Mouse (Mus musculus) ES-E14 (cell line): ENCODE data around the gene Trmt5. TPM values are rescaled to one million over a fixed set of nuclear protein-coding genes. Genes with fewer than 3 reads are reported as not detected.

Experiments
- DNase-seq: peaks from one replicate; pipeline ENCODE4 v3.0.0-alpha.2; 2013; ENCODE audit warnings: low read depth, low spot score
- H3K27ac ChIP-seq: 2 replicates; pipeline ENCODE4 v1.5.1; 2012; ENCODE audit warnings: low read depth, mild to moderate bottlenecking, low read length, moderate library complexity, mixed read lengths; ENCODE audit not compliant: poor library complexity, insufficient read depth, severe bottlenecking
- H3K36me3 ChIP-seq: 2 replicates; pipeline ENCODE4 v1.6.1; 2012; ENCODE audit warnings: mild to moderate bottlenecking, low read length, moderate library complexity, mixed read lengths; ENCODE audit not compliant: control insufficient read depth, poor library complexity, insufficient read depth, severe bottlenecking
- H3K4me1 ChIP-seq, 2 experiments: fragments of 150-350 bp in 1 of 2; sonication (generic) in 1 of 2; 2 replicates each; pipeline ENCODE4 v1.6.1; 2012; ENCODE audit warnings: low read length in 2 of 2, mild to moderate bottlenecking in 1 of 2, mixed read lengths in 1 of 2; ENCODE audit not compliant: control insufficient read depth in 2 of 2, insufficient read depth in 2 of 2, poor library complexity in 1 of 2
- H3K4me3 ChIP-seq, 2 experiments: fragments of 150-350 bp in 1 of 2; sonication (generic) in 1 of 2; 2 replicates each; pipeline ENCODE4 v1.5.1; 2012; ENCODE audit warnings: low read length in 2 of 2, low read depth in 1 of 2, mild to moderate bottlenecking in 1 of 2, mixed read lengths in 1 of 2; ENCODE audit not compliant: insufficient read depth in 1 of 2, poor library complexity in 1 of 2, severe bottlenecking in 1 of 2
- H3K9ac ChIP-seq: 2 replicates; pipeline ENCODE4 v1.6.1; 2012; ENCODE audit warnings: low read depth, mild to moderate bottlenecking, low read length, mixed read lengths; ENCODE audit not compliant: poor library complexity, insufficient read depth, severe bottlenecking
- H3K9me3 ChIP-seq: fragments of 150-350 bp; sonication (generic); 2 replicates; pipeline ENCODE4 v1.6.1; 2012; ENCODE audit warnings: low read depth, mild to moderate bottlenecking, low read length; ENCODE audit not compliant: control insufficient read depth, insufficient read depth
- CHD2 ChIP-seq: IDR thresholded peaks from 2 replicates; pipeline ENCODE4 v1.6.1; 2014; ENCODE audit warnings: mild to moderate bottlenecking, low read depth, low read length, inconsistent platforms
- HCFC1 ChIP-seq: IDR thresholded peaks from 2 replicates; pipeline ENCODE4 v1.6.1; 2012; ENCODE audit warnings: low read length, inconsistent platforms, borderline replicate concordance; ENCODE audit not compliant: insufficient read depth
- MAFK ChIP-seq: IDR thresholded peaks from 2 replicates; pipeline ENCODE4 v1.6.1; 2014; ENCODE audit warnings: mild to moderate bottlenecking, low read depth, low read length, inconsistent platforms; ENCODE audit not compliant: insufficient read depth
- ZC3H11A ChIP-seq: IDR thresholded peaks from 2 replicates; pipeline ENCODE4 v1.6.1; 2012; ENCODE audit warnings: low read depth, mild to moderate bottlenecking, inconsistent platforms, low read length, borderline replicate concordance
- ZNF384 ChIP-seq: IDR thresholded peaks from 2 replicates; pipeline ENCODE4 v1.6.1; 2012; ENCODE audit warnings: low read depth, low read length, inconsistent platforms
- in situ Hi-C, 2 experiments: fragments of 600-800 bp; cut with MboI; formaldehyde crosslinking; loops; one replicate each; pipeline ENCODE4 v1.15.1; 2025; ENCODE audit warnings: low sequenced_read_pairs in 2 of 2, inconsistent platforms in 1 of 2; ENCODE audit not compliant: unreplicated experiment in 2 of 2
- total RNA-seq: library from RNA; depleted of rRNA; stranded (reverse); fragments of 300-350 nt; gene quantifications from 2 replicates; pipeline ENCODE4 v1.2.3, GENCODE M21; 2012

Trmt5 gene
- total RNA-seq, 1 experiment: 31.4 TPM

- in situ Hi-C loops: no loop called here
- no peak for TF ChIP-seq MAFK
- no peak for TF ChIP-seq ZNF384
- no peak for TF ChIP-seq HCFC1
- no peak for TF ChIP-seq CHD2
- TF ChIP-seq ZC3H11A: no peak
- no peaks in the 10 kb centered on the region for H3K4me1 ChIP-seq
These were observed 42.1 kb upstream of the Trmt5 start for GRCm38 (mm10) chr12:73328448-73329167.

GRCm38 (mm10) chr12:73327381-73327780 is 40.9 kb upstream of the Trmt5 start:
- Histone ChIP-seq H3K9me3 (no peaks in the 10 kb centered on the region), H3K4me3 (no peak overlapping the region), H3K4me1 (no peaks in the 10 kb centered on the region), H3K9ac (no peak overlapping the region), H3K36me3 (0 out of 2 replicates have a peak, but pooled peaks cover 2% of the 10 kb centered on the region), H3K27ac (no peak overlapping the region)
- TF ChIP-seq ZNF384 (no peak), HCFC1 (no peak)
- DNase-seq: no peak
- in situ Hi-C loops: no loop called here

More at GRCm38 (mm10) chr12:73328448-73329167, 42.1 kb upstream of the Trmt5 start:
- Histone ChIP-seq H3K4me3 (no peak overlapping the region), H3K9me3 (no peaks in the 10 kb centered on the region), H3K27ac (no peak overlapping the region), H3K36me3 (0 out of 2 replicates have a peak, but pooled peaks cover 2% of the 10 kb centered on the region), H3K9ac (no peak overlapping the region)
- no peak for DNase-seq

GRCm38 (mm10) chr12:73325617-73326016 is 39.1 kb upstream of the Trmt5 start:
- Histone ChIP-seq H3K36me3 (0 out of 2 replicates have a peak, but pooled peaks cover 2% of the 10 kb centered on the region), H3K4me1 (no peaks in the 10 kb centered on the region), H3K9ac (no peak overlapping the region), H3K9me3 (no peaks in the 10 kb centered on the region), H3K4me3 (no peak overlapping the region), H3K27ac (no peak overlapping the region)
- no peak for DNase-seq
- in situ Hi-C loops: no loop called here
- TF ChIP-seq HCFC1: no peak
- TF ChIP-seq CHD2: no peak
- no peak for TF ChIP-seq ZC3H11A
- TF ChIP-seq ZNF384: no peak
- TF ChIP-seq MAFK: no peak

GRCm38 (mm10) chr12:73325181-73325580 is 38.7 kb upstream of the Trmt5 start:
- DNase-seq: no peak
- no peak overlapping the region for H3K9ac ChIP-seq
- in situ Hi-C loops: no loop called here
- no peaks in the 10 kb centered on the region for H3K9me3 ChIP-seq
- TF ChIP-seq MAFK (no peak), CHD2 (no peak)
- 0 out of 2 replicates have a peak, but pooled peaks cover 2% of the 10 kb centered on the region for H3K36me3 ChIP-seq
- H3K4me1 ChIP-seq: no peaks in the 10 kb centered on the region
- no peak overlapping the region for H3K27ac ChIP-seq
- H3K4me3 ChIP-seq: no peak overlapping the region

- Histone ChIP-seq H3K4me1 (no peaks in the 10 kb centered on the region), H3K9ac (no peak overlapping the region), H3K36me3 (0 out of 2 replicates have a peak, but pooled peaks cover 2% of the 10 kb centered on the region), H3K9me3 (no peaks in the 10 kb centered on the region), H3K4me3 (no peak overlapping the region), H3K27ac (no peak overlapping the region)
- in situ Hi-C loops: no loop called here
- DNase-seq: no peak
- TF ChIP-seq ZNF384 (no peak), CHD2 (no peak)
These were observed 38.2 kb upstream of the Trmt5 start for GRCm38 (mm10) chr12:73324742-73325141.
